Mouse (Mus musculus): ENCODE data around the gene Trappc13. TPM values are rescaled to one million over a fixed set of nuclear protein-coding genes. Genes with fewer than 3 reads are reported as not detected.

Trappc13 gene
- total RNA-seq, 4 experiments from 2014 or later: 60.2 to 76.6 (median 62.1) TPM

DNA sequence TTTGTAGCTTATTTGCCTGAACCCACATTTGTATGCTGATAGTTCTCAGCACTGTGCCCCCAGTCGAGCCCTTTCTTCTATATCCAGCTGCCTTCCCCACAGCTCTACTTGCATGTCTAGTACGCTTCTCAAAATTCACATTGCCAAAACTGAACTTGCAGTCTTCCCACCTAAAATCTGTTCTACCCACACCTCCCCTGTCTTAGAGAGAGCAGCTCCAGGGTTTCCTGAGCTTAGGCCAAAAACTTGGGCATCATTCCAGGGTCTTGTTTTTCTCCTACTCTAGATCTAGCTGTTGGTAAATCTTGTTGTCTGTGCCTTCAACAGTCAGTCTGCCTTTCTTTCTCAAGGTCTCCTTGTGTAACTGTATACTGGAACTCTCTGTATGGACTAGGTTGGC lies 63.4 kb downstream of the Trappc13 start:
- DNase-seq: no peak

GRCm38 (mm10) chr13:104113782-104114181 lies 64.5 kb downstream of the Trappc13 start:
- DNase-seq: no peak

DNA sequence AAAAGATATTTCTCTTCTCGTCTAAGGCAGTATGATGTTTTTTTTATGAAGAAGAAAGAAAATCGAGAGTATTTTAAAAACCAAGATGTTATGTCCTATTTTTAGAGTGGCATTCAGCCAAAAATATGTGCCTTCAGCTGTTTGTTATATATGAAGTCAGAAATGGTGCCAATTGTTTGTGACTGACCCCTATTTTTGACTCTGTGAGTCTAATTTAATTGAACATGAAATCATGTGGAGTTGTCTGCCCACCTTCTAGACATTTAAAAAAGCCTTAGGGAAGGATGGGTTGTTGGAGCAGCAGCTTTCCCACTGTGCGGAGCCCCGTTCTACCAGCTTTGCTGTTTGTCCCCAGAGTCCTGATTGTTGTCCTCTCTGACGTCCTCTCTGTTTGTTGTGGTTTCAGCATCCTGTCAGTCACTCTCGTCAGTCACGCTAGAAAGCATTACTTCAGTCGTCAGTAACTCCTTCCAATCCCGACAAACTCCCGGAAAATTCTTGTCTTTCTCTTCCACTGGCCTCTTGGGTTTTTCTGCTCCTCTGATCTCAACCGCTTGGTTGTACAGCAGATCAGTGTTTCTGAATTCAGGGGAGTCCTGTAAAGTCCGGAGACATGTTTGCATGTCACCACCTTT lies 65.9 kb downstream of the Trappc13 start:
- no peak for DNase-seq

DNA sequence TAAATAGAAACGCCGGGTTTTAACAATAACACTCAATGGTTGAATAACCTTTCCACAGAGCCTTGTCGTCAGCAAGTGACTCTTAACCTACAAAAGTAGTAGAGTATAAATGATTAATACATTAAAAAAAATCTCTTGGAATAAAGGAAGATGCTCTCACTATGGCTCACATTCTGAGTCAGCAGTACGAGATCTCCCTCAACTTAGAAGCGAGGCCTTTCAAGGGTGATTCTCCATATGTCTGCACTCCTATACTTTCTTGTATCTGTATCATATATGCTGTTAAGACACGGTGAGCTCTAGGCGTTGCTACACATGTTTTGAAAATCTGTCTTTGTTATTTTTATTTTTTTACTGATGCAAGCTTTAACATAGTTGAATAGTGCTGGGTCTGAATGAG lies 67.7 kb downstream of the Trappc13 start:
- DNase-seq: no peak

DNA sequence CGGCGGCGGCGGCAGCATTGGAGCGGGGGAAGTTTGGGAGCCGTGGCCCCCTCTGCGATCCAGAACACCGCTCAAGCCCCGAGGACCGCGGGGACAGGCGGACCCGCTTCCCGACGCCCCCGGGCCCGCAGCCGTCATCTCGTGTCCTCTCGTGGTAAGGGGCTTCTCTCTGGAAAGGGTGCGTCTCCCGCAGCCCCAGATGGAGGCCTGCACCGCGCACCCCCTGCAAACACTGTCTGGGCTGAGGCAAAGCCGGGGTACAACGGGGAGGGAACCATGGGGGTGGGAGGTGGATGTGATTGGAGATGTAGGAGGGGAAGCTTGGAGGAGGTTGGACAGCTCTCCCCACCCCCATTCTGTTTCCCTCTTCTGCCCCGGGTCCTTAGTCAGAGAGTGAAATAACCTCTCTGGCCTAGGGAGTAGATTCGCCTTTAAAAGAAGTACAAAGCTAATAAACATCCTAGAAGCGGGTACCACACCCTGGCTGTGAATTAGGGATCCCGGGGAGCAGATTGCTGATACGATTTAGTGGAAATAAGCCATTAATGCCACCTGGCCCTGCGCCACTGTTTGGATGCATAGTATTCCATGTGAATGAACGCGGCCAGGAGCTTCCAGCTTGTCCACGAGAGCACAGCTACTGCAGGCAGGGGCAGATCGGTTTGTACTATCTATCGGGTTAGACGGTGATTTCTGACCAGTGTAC lies 68.3 kb downstream of the Trappc13 start:
- DNase-seq: peak; percentile 62

GRCm38 (mm10) chr13:104109288-104109815 lies 68.9 kb downstream of the Trappc13 start, which contains the start of the genes Nln and Sgtb:
Nln (minus strand) TSS chr13:104109614.
Sgtb (plus strand) TSS chr13:104109741.
- peak; percentile 83 for DNase-seq

- no peak for DNase-seq
Measured at GRCm38 (mm10) chr13:104108651-104109287, 69.5 kb downstream of the Trappc13 start.

GRCm38 (mm10) chr13:104101606-104102235 lies 76.5 kb downstream of the Trappc13 start:
- no peak for DNase-seq

- no peak for DNase-seq
Measured at GRCm38 (mm10) chr13:104100416-104100815, 77.9 kb downstream of the Trappc13 start.

- DNase-seq: no peak
Measured at GRCm38 (mm10) chr13:104097190-104097589, 81.1 kb downstream of the Trappc13 start.

GRCm38 (mm10) chr13:104095955-104096354 lies 82.3 kb downstream of the Trappc13 start:
- DNase-seq: no peak

DNA sequence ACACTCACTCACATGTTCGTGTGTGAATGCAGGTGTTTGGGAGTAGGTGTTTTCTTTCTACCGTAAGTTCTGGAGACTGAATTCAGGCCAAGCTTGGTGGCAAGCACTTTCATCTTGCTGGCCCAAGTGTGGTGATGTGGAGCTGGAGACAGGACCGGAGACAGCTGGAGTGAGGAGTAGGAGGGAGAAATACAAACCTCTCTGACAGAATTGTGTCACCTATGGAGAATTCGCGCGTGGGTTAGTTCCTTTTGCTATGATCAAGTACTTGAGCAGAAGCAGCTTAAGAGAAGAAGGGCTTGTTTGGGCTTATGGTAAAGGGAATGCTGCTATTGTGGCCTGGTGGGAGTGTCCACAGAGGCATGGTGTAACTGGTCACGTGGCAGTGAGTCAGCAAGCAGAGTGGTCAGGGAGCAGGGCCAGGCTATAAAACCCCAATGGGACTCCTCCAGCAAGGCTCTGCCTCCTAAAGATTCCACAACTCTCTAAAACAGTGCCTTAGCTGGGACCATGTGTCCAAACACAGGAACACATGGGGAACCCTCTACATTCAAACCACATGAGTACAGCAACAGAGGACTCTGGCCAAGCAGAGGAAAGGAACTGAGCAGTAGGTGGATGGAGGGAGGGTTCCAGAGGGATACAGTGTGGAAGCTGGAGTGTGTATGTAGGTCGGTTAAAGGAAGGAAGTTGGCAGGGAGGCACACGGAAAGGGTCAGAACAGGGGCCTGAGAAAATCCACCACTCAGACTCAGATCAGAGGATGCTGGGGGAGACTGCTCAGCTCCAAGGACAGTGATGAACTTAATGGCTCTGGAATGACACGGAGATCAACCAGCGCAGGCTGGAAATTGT lies 83.5 kb downstream of the Trappc13 start:
- DNase-seq: no peak

Other genes with a start within 250 kb of the Trappc13 start
- 10 to 100 TPM; 14.4 to 19.6 (median 16.5) TPM for gene Nln, start 68.9 kb downstream of the Trappc13 start, total RNA-seq (2022)
- gene Sgtb, start 68.7 kb downstream of the Trappc13 start, total RNA-seq (2022): 1 to 10 TPM; 3.9 to 9.4 (median 6.1) TPM
- 10 to 100 TPM; 19.9 to 23.3 (median 22.0) TPM for gene Trim23, start 328 bp upstream of the Trappc13 start, total RNA-seq (2022)
- 1 to 10 TPM in 3 of 4 experiments, under 1 TPM in 1; 0.80 to 2.4 (median 1.4) TPM for gene Cenpk, start 50.1 kb upstream of the Trappc13 start, total RNA-seq (2022)
- gene Ppwd1, start 50.4 kb upstream of the Trappc13 start, total RNA-seq (2022): 10 to 100 TPM; 12.2 to 15.9 (median 13.9) TPM
- gene Adamts6, start 109.4 kb upstream of the Trappc13 start, total RNA-seq (2022): 10 to 100 TPM in 1 of 4 experiments, 1 to 10 TPM in 3; 1.5 to 10.0 (median 5.5) TPM